Mouse (Mus musculus) heart, embryonic 15.5 days (tissue): ENCODE measurements around the gene Uhrf2. TPM values are rescaled to one million over a fixed set of nuclear protein-coding genes. Genes with fewer than 3 reads are reported as not detected.
A peak's percentile ranks its signal among the peaks of the same experiment; 100 is the strongest.
"Not testable (repeated sequence)": the region's sequence is repeated elsewhere in the genome, so short reads cannot be mapped to it uniquely, and the experiment has no call there.

ENCODE experiments used
- ATAC-seq: fragments of 200-750 bp; cut with Nextera tagmentation; replicated peaks from 2 replicates; pipeline ENCODE4 v1.8.0; 2017; ENCODE audit warnings: low read depth, moderate TSS enrichment; ENCODE audit not compliant: insufficient number of reproducible peaks, insufficient read depth, low FRiP score
- H3K27ac ChIP-seq: fragments of 300-500 bp; sonication (generic); 2 replicates; pipeline ENCODE4 v1.5.1; 2015; ENCODE audit warnings: mild to moderate bottlenecking, inconsistent platforms
- H3K27me3 ChIP-seq: fragments of 300-500 bp; sonication (generic); 2 replicates; pipeline ENCODE4 v1.6.1; 2015; ENCODE audit warnings: inconsistent platforms
- H3K36me3 ChIP-seq: fragments of 300-500 bp; sonication (generic); 2 replicates; pipeline ENCODE4 v1.6.1; 2015; ENCODE audit warnings: mild to moderate bottlenecking, inconsistent platforms
- H3K4me1 ChIP-seq: fragments of 300-500 bp; sonication (generic); replicated peaks from 2 replicates; pipeline ENCODE4 v1.6.1; 2015; ENCODE audit warnings: inconsistent platforms
- H3K4me2 ChIP-seq: fragments of 300-500 bp; sonication (generic); 2 replicates; pipeline ENCODE4 v1.6.1; 2015; ENCODE audit warnings: inconsistent platforms, mild to moderate bottlenecking, moderate library complexity
- H3K4me3 ChIP-seq: fragments of 300-500 bp; sonication (generic); 2 replicates; pipeline ENCODE4 v1.5.1; 2015; ENCODE audit warnings: mild to moderate bottlenecking, inconsistent platforms
- H3K9ac ChIP-seq: fragments of 300-500 bp; sonication (generic); 2 replicates; pipeline ENCODE4 v1.6.1; 2015; ENCODE audit warnings: mild to moderate bottlenecking, inconsistent platforms
- H3K9me3 ChIP-seq: fragments of 300-500 bp; sonication (generic); replicated peaks from 2 replicates; pipeline ENCODE4 v1.6.1; 2016; ENCODE audit warnings: inconsistent platforms
- WGBS: fragments of 180-500 bp; shearing (Covaris S2); methylation state at CpG from one replicate; pipeline ENCODE4 v1.1.7; 2015; ENCODE audit warnings: mixed read lengths; 5-methylcytosine and 5-hydroxymethylcytosine counted together
- polyA plus RNA-seq: library from polyadenylated mRNA; unstranded; fragments of >200 nt; fragmentation: Nextera tagmentation; extraction: Ambion mirVana; gene quantifications from 2 replicates; pipeline ENCODE4 v1.2.1, GENCODE M21; 2015

Uhrf2 gene
- polyA plus RNA-seq, 1 experiment from 2014 or later, result 37.7 TPM

- not testable (repeated sequence) for H3K27ac ChIP-seq, H3K4me3 ChIP-seq, H3K36me3 ChIP-seq, H3K4me2 ChIP-seq, H3K9me3 ChIP-seq, H3K4me1 ChIP-seq, ATAC-seq, H3K9ac ChIP-seq, H3K27me3 ChIP-seq
- 92% methylated on average over 10 of the region's 10 CpGs for WGBS
These were observed 6.9 kb upstream of the Uhrf2 start for GRCm38 (mm10) chr19:30023419-30023818.

GRCm38 (mm10) chr19:30029002-30029710 is 1.2 kb upstream of the Uhrf2 start:
- ATAC-seq, result no peak
- WGBS, result 53% methylated on average over 11 of the region's 11 CpGs
- Histone ChIP-seq H3K4me1 (peaks cover 22% of the 10 kb centered on the region), H3K27me3 (no peaks in the 10 kb centered on the region), H3K9me3 (no peaks in the 10 kb centered on the region), H3K4me3 (peak overlapping the region; percentile 97; the same call in 1 of the 2 replicates), H3K4me2 (peak overlapping the region; percentile 90), H3K27ac (0 out of 2 replicates have a peak overlapping the region, but pooled peaks have one; percentile 90), H3K9ac (no peak overlapping the region), H3K36me3 (no peaks in the 10 kb centered on the region)

- under 1% methylated on average over 90 of the region's 92 CpGs for WGBS
- peak; percentile 40; the same call in 1 of the 2 replicates for ATAC-seq
- peak overlapping the region; percentile 97 for H3K4me3 ChIP-seq
- H3K36me3 ChIP-seq, result no peaks in the 10 kb centered on the region
- peak overlapping the region; percentile 90 for H3K4me2 ChIP-seq
- H3K4me1 ChIP-seq, result peaks cover 27% of the 10 kb centered on the region
- H3K9me3 ChIP-seq, result no peaks in the 10 kb centered on the region
- peak overlapping the region; percentile 90 for H3K27ac ChIP-seq
- no peaks in the 10 kb centered on the region for H3K27me3 ChIP-seq
- peak overlapping the region; percentile 99 for H3K9ac ChIP-seq
These were observed 539 bp downstream of the Uhrf2 start for GRCm38 (mm10) chr19:30030636-30031467.

DNA sequence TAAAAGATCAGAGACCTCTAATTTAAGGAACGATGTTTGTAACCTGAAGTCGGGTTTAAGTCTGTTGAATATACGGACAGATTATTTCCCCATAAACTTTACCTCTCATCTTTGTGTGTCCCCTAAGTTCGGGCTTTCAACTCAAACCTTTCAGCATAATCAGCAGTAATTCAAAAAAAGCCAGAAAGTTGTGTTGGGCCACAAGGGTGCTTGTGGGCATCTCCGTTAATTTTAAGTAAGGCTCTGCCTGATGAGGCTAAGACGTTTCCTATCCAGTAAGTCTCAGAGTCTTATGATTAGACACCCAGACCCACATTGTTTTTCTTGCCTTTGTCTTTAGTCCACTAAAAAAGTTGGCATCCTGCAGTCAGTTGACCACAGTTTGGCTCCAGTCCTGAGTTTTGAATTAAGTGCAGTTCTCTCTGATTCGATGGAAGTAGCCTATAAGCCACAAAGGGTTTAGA is 1.2 kb downstream of the Uhrf2 start:
- H3K27me3 ChIP-seq, result no peaks in the 10 kb centered on the region
- ATAC-seq, result no peak
- H3K36me3 ChIP-seq, result no peaks in the 10 kb centered on the region
- peak overlapping the region; percentile 97 for H3K4me3 ChIP-seq
- peaks cover 30% of the 10 kb centered on the region for H3K4me1 ChIP-seq
- H3K9me3 ChIP-seq, result no peaks in the 10 kb centered on the region
- H3K27ac ChIP-seq, result peak overlapping the region; percentile 90
- H3K9ac ChIP-seq, result peak overlapping the region; percentile 99
- 2% methylated on average over 7 of the region's 7 CpGs for WGBS
- peak overlapping the region; percentile 90 for H3K4me2 ChIP-seq

- 64% methylated on average over 3 of the region's 3 CpGs for WGBS
- Histone ChIP-seq H3K4me2 (peak overlapping the region; percentile 90), H3K36me3 (no peaks in the 10 kb centered on the region), H3K9ac (no peak overlapping the region), H3K9me3 (no peaks in the 10 kb centered on the region), H3K27ac (no peak overlapping the region), H3K4me1 (peaks cover 30% of the 10 kb centered on the region), H3K4me3 (peak overlapping the region; percentile 97), H3K27me3 (no peaks in the 10 kb centered on the region)
- no peak for ATAC-seq
These were observed 1.9 kb downstream of the Uhrf2 start for GRCm38 (mm10) chr19:30032206-30032605.

- no peaks in the 10 kb centered on the region for H3K36me3 ChIP-seq
- no peak overlapping the region for H3K4me3 ChIP-seq
- no peak for ATAC-seq
- no peaks in the 10 kb centered on the region for H3K27me3 ChIP-seq
- H3K4me2 ChIP-seq, result no peak overlapping the region
- no peaks in the 10 kb centered on the region for H3K9me3 ChIP-seq
- no peak overlapping the region for H3K9ac ChIP-seq
- H3K27ac ChIP-seq, result no peak overlapping the region
- peaks cover 27% of the 10 kb centered on the region for H3K4me1 ChIP-seq
- 50% methylated on average over 3 of the region's 3 CpGs for WGBS
These were observed 5.0 kb downstream of the Uhrf2 start for GRCm38 (mm10) chr19:30035361-30035760.

GRCm38 (mm10) chr19:30043691-30044090 is 13.4 kb downstream of the Uhrf2 start:
- Histone ChIP-seq H3K4me1 (0 out of 2 replicates have a peak, but pooled peaks cover 3% of the 10 kb centered on the region), H3K9ac (no peak overlapping the region), H3K4me3 (no peak overlapping the region), H3K27me3 (no peaks in the 10 kb centered on the region), H3K4me2 (no peak overlapping the region), H3K27ac (no peak overlapping the region), H3K36me3 (peaks cover 35% of the 10 kb centered on the region), H3K9me3 (no peaks in the 10 kb centered on the region)
- 97% methylated on average over 2 of the region's 2 CpGs for WGBS
- ATAC-seq, result no peak

GRCm38 (mm10) chr19:30044630-30045029 is 14.3 kb downstream of the Uhrf2 start:
- 91% methylated on average over 1 of the region's 1 CpGs for WGBS
- 0 out of 2 replicates have a peak, but pooled peaks cover 3% of the 10 kb centered on the region for H3K4me1 ChIP-seq

DNA sequence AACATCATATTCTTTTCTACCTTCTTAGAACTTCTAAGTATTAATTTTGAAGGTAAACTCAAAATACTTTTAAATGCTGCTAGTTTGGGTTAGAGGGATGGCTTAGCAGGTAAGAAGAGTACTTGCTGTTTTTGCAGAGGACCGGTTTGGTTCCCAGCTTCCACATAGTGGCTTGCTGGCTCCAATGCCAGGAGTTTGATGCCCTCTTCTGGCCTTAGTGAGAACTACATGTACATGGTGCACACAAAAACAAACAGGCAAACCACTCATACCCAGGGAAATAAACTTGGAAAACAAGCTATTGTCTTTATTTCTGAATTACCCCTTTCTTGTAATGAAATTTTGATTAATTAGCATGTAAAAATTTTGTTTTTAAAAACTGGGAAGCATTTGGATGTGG is 15.5 kb downstream of the Uhrf2 start:
- peaks cover 35% of the 10 kb centered on the region for H3K36me3 ChIP-seq
- 0 out of 2 replicates have a peak, but pooled peaks cover 5% of the 10 kb centered on the region for H3K4me1 ChIP-seq
- no peaks in the 10 kb centered on the region for H3K9me3 ChIP-seq
- no peak for ATAC-seq
- no peak overlapping the region for H3K4me2 ChIP-seq
- no peak overlapping the region for H3K9ac ChIP-seq
- WGBS, result 66% methylated on average over 1 of the region's 1 CpGs
- H3K27me3 ChIP-seq, result no peaks in the 10 kb centered on the region
- H3K27ac ChIP-seq, result no peak overlapping the region
- no peak overlapping the region for H3K4me3 ChIP-seq

More at GRCm38 (mm10) chr19:30044630-30045029, 14.3 kb downstream of the Uhrf2 start:
- Histone ChIP-seq H3K4me3 (no peak overlapping the region), H3K9ac (no peak overlapping the region), H3K9me3 (no peaks in the 10 kb centered on the region), H3K4me2 (no peak overlapping the region), H3K27me3 (no peaks in the 10 kb centered on the region), H3K36me3 (peaks cover 35% of the 10 kb centered on the region), H3K27ac (no peak overlapping the region)
- no peak for ATAC-seq

- Histone ChIP-seq H3K27me3 (no peaks in the 10 kb centered on the region), H3K4me2 (no peak overlapping the region), H3K4me3 (no peak overlapping the region), H3K4me1 (0 out of 2 replicates have a peak, but pooled peaks cover 5% of the 10 kb centered on the region), H3K27ac (no peak overlapping the region), H3K9me3 (no peaks in the 10 kb centered on the region), H3K9ac (no peak overlapping the region), H3K36me3 (peaks cover 19% of the 10 kb centered on the region)
- ATAC-seq, result no peak
- 69% methylated on average over 2 of the region's 2 CpGs for WGBS
These were observed 20.3 kb downstream of the Uhrf2 start for GRCm38 (mm10) chr19:30050584-30050983.

- Histone ChIP-seq H3K9me3 (no peaks in the 10 kb centered on the region), H3K9ac (no peak overlapping the region), H3K4me2 (no peak overlapping the region), H3K27ac (no peak overlapping the region), H3K4me3 (no peak overlapping the region), H3K27me3 (no peaks in the 10 kb centered on the region), H3K36me3 (peaks cover 17% of the 10 kb centered on the region), H3K4me1 (0 out of 2 replicates have a peak, but pooled peaks cover 5% of the 10 kb centered on the region)
- ATAC-seq, result no peak
- 67% methylated on average over 3 of the region's 3 CpGs for WGBS
These were observed 21.2 kb downstream of the Uhrf2 start for GRCm38 (mm10) chr19:30051479-30051878.
